ENCODE assay signal across 13 mouse cellular contexts in the genomic region with DNA sequence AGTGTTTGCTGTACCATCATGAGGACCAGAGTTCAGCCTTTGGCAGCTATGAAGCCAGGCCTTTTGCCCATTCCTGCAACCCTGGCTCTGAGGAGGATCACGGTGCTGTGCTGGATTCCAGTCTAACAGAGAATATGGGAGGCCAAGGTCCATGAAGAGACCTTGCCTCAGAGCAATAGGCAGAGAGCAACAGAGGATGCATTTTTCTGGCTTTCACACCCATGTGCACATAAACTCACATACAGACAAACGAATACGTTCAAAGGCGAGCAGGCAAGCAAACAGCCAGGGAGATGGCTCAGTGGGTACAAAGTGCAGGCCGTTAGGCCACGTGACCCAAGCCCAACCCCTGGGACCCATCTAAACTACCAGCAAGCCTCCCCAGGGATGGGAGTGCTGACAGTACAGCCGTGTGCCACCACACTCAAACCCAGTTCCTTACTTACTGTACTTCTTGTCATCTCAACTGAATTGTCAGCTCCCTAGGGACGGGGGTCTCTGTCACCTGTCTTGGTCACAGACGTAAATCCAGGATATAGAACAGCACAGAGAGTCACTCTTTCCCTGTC. TPM values are rescaled to one million over a fixed set of nuclear protein-coding genes. Genes with fewer than 3 reads are reported as not detected.
DNase-seq lines count a peak whose midpoint lies in the region; ATAC-seq and TF ChIP-seq lines count a peak whose summit lies in the region.
"Had no signal": no experiment of that assay in that cellular context is flagged by ENCODE, and none has a peak within 500 bp of the region (broad histone marks: within the 10 kb centered on the region; RNA-seq: fewer than 3 reads in every experiment).

No protein-coding gene starts in this region.

- TF ChIP-seq CTCF in MEL (IDR thresholded peaks at IDR 0.05 in 2 of 3, conservative IDR thresholded peaks at IDR 0.05 in 1 of 3; ENCODE audit: control insufficient read depth in 1 of 3, insufficient read depth in 1 of 3, low read depth in 2 of 3, low read length in 3 of 3, poor library complexity in 1 of 3, severe bottlenecking in 1 of 3) = no peak

- peak; percentile 46 to 68; a peak in 3 of 4 replicates for TF ChIP-seq POLR2A in MEL (IDR thresholded peaks at IDR 0.05; ENCODE audit: control insufficient read depth in 1 of 2, insufficient read depth in 1 of 2, low read depth in 1 of 2, low read length in 2 of 2, poor library complexity in 1 of 2)

- H3K79me2 ChIP-seq in MEL (ENCODE audit: control insufficient read depth, insufficient read depth, low read length, poor library complexity) = peaks cover 33% of the 10 kb centered on the region

- 64% methylated on average over 9 of the region's 9 CpGs for WGBS in intestine, embryonic 15.5 days

- no peaks in the 10 kb centered on the region for H3K9me3 ChIP-seq in MEL (replicated peaks; ENCODE audit: insufficient read depth, low read length)
- no peaks in the 10 kb centered on the region for H3K9me3 ChIP-seq in intestine, embryonic 15.5 days
- H3K9me3 ChIP-seq: heart, embryonic 13.5 days; neural tube, embryonic 13.5 days had no signal

- peak; percentile 70 for DNase-seq in MEL (ENCODE audit: low read depth, low spot score)
- peak; percentile 58 to 75 for DNase-seq in kidney, postnatal 25 days
- DNase-seq in thymus, postnatal 10 days (ENCODE audit: low spot score in 2 of 2) = no peak
- no peak for DNase-seq in natural killer cell, adult 2 months (ENCODE audit: low spot score in 2 of 2)
- DNase-seq in thymus, postnatal 4 days = no peak
- DNase-seq: lung, adult 18-20 months; thymus, adult 2 months had no signal

- H3K4me2 ChIP-seq in intestine, embryonic 15.5 days (replicated peaks) = no peak overlapping the region
- H3K4me2 ChIP-seq: heart, embryonic 13.5 days; neural tube, embryonic 13.5 days had no signal

- peaks cover 3 to 42% of the 10 kb centered on the region in 2 experiments; a peak in 3 of 4 replicates for H3K36me3 ChIP-seq in MEL (ENCODE audit: control insufficient read depth in 1 of 2, insufficient read depth in 2 of 2, low read length in 2 of 2)
- no peaks in the 10 kb centered on the region; the same call in none of the 2 replicates for H3K36me3 ChIP-seq in intestine, embryonic 15.5 days
- H3K36me3 ChIP-seq: heart, embryonic 13.5 days had no signal

- H3K27ac ChIP-seq in MEL (ENCODE audit: control insufficient read depth, low read depth, low read length) = peak overlapping the region; percentile 99
- peak overlapping the region; percentile 51 for H3K27ac ChIP-seq in intestine, embryonic 15.5 days
- H3K27ac ChIP-seq: heart, embryonic 13.5 days; hindbrain, postnatal 0 days; neural tube, embryonic 13.5 days had no signal

- ATAC-seq in intestine, embryonic 15.5 days = peak; percentile 79
- ATAC-seq in megakaryocyte-erythroid progenitor cell, adult 5-6 weeks (replicated peaks; ENCODE audit: low FRiP score, low TSS enrichment, poor library complexity, severe bottlenecking) = peak; percentile 19; the same call in 1 of the 2 replicates
- ATAC-seq: hindbrain, postnatal 0 days had no signal

- no peaks in the 10 kb centered on the region for H3K27me3 ChIP-seq in MEL (ENCODE audit: control insufficient read depth in 1 of 2, insufficient read depth in 2 of 2, low read length in 2 of 2)
- H3K27me3 ChIP-seq in intestine, embryonic 15.5 days (replicated peaks) = no peaks in the 10 kb centered on the region
- H3K27me3 ChIP-seq: neural tube, embryonic 13.5 days had no signal

- no peak for TF ChIP-seq RAD21 in MEL (IDR thresholded peaks at IDR 0.05; ENCODE audit: low read depth, low read length)

- peak overlapping the region; percentile 57 to 67 for H3K4me3 ChIP-seq in MEL (ENCODE audit: control insufficient read depth in 1 of 2, insufficient read depth in 1 of 2, low read depth in 2 of 2, low read length in 2 of 2)
- H3K4me3 ChIP-seq in intestine, embryonic 15.5 days (replicated peaks) = no peak overlapping the region
- H3K4me3 ChIP-seq: heart, embryonic 13.5 days; neural tube, embryonic 13.5 days had no signal

- no peak for TF ChIP-seq EP300 in MEL (IDR thresholded peaks at IDR 0.05; ENCODE audit: low read depth in 1 of 2, low read length in 2 of 2)

- H3K9ac ChIP-seq in MEL (ENCODE audit: control insufficient read depth, low read depth, low read length, poor library complexity, severe bottlenecking) = peak overlapping the region; percentile 84
- no peak overlapping the region for H3K9ac ChIP-seq in intestine, embryonic 15.5 days
- H3K9ac ChIP-seq: heart, embryonic 13.5 days; neural tube, embryonic 13.5 days had no signal

- H3K4me1 ChIP-seq in MEL (ENCODE audit: control insufficient read depth in 1 of 2, insufficient read depth in 2 of 2, low read length in 2 of 2) = peaks cover 24 to 56% of the 10 kb centered on the region in 2 experiments
- 0 out of 2 replicates have a peak, but pooled peaks cover 3% of the 10 kb centered on the region for H3K4me1 ChIP-seq in intestine, embryonic 15.5 days (replicated peaks)

TF ChIP-seq in MEL, 35 proteins besides CTCF, POLR2A, EP300 and RAD21 (continues in another document):
- TF ChIP-seq NELFE (IDR thresholded peaks at IDR 0.05; ENCODE audit: low read depth, low read length) (no peak; the same call in none of the 2 replicates), JUND (IDR thresholded peaks at IDR 0.05; ENCODE audit: low read depth, low read length) (0 out of 2 replicates have a peak, but pooled peaks have one; percentile 5), ETS1 (IDR thresholded peaks at IDR 0.05; ENCODE audit: low read depth, low read length) (no peak), ZMIZ1 (IDR thresholded peaks at IDR 0.05; ENCODE audit: low read depth, low read length) (peak; percentile 40; the same call in 1 of the 2 replicates), MAZ (IDR thresholded peaks at IDR 0.05; ENCODE audit: low read depth, low read length) (no peak; the same call in 1 of the 2 replicates), USF2 (IDR thresholded peaks at IDR 0.05; ENCODE audit: borderline replicate concordance in 1 of 2, insufficient read depth in 1 of 2, low read depth in 1 of 2, low read length in 2 of 2) (peak; percentile 38 to 88; a peak in 3 of 4 replicates), UBTF (IDR thresholded peaks at IDR 0.05; ENCODE audit: borderline replicate concordance, insufficient read depth, low read depth, low read length) (no peak), CHD2 (IDR thresholded peaks at IDR 0.05; ENCODE audit: low read length) (no peak), SMC3 (IDR thresholded peaks at IDR 0.05; ENCODE audit: low read depth, low read length) (no peak), KAT2A (conservative IDR thresholded peaks at IDR 0.05; ENCODE audit: low read depth, low read length) (no peak), POLR2AphosphoS5 (IDR thresholded peaks at IDR 0.05; ENCODE audit: borderline replicate concordance, low read depth, low read length) (no peak), HCFC1 (IDR thresholded peaks at IDR 0.05; ENCODE audit: low read depth, low read length) (0 out of 2 replicates have a peak, but pooled peaks have one; percentile 13), ZNF384 (IDR thresholded peaks at IDR 0.05; ENCODE audit: low read depth, low read length) (no peak), ELF1 (IDR thresholded peaks at IDR 0.05; ENCODE audit: low read depth, low read length) (no peak), TBP (IDR thresholded peaks at IDR 0.05; ENCODE audit: low read depth, low read length) (peak; percentile 44; the same call in 1 of the 2 replicates), E2F4 (IDR thresholded peaks at IDR 0.05; ENCODE audit: borderline replicate concordance, low read depth, low read length) (no peak), MXI1 (IDR thresholded peaks at IDR 0.05; ENCODE audit: low read depth, low read length) (peak; percentile 45), MYB (IDR thresholded peaks at IDR 0.05; ENCODE audit: low read depth, low read length) (peak; percentile 64), MAFK (IDR thresholded peaks at IDR 0.05; ENCODE audit: borderline replicate concordance, low read depth, low read length) (0 out of 2 replicates have a peak, but pooled peaks have one; percentile 23), POLR2AphosphoS2 (IDR thresholded peaks at IDR 0.05; ENCODE audit: low read length) (peak; percentile 59), MAX (IDR thresholded peaks at IDR 0.05; ENCODE audit: low read length) (peak; percentile 90), GATA1 (IDR thresholded peaks at IDR 0.05; ENCODE audit: low read depth, low read length) (no peak), TAL1 (IDR thresholded peaks at IDR 0.05; ENCODE audit: low read length) (no peak), TCF12 (IDR thresholded peaks at IDR 0.05; ENCODE audit: low read depth, low read length) (no peak), CHD1 (IDR thresholded peaks at IDR 0.05; ENCODE audit: low read depth, low read length) (peak; percentile 40; the same call in 1 of the 2 replicates), ZC3H11A (IDR thresholded peaks at IDR 0.05; ENCODE audit: low read depth, low read length) (no peak)

RNA-seq across cellular contexts. Expression of a gene that starts 34.7 kb away (rescaled TPM):
- total RNA-seq in MEL (2012; rRNA removed) = 8.4 and 10.2 TPM in 2 replicates
- polyA plus RNA-seq in MEL (2012; ENCODE audit: insufficient read depth in 1 of 2, insufficient read length in 2 of 2, low read depth in 1 of 2, low replicate concordance in 2 of 2, missing spikeins in 1 of 2) = 10 to 100 TPM in 1 of 2 experiments, not detected in 1; 17.3 TPM
- polyA plus RNA-seq in intestine, embryonic 15.5 days (2015; fragmentation: Nextera tagmentation; extraction: Ambion mirVana) = 6.7 and 6.8 TPM in 2 replicates
- 2.5 and 2.9 TPM in 2 replicates for total RNA-seq in megakaryocyte-erythroid progenitor cell, adult 5-6 weeks (2014; fragmentation: Nextera tagmentation)
- total RNA-seq in megakaryocyte-erythroid progenitor cell, adult 5-6 weeks (2017) = 0.19 and 14.6 TPM in 2 replicates

RNA-seq across cellular contexts. Expression of a gene that starts 49.3 kb away (rescaled TPM):
- total RNA-seq in MEL (2012; rRNA removed) = 3.8 and 3.9 TPM in 2 replicates
- 1 to 10 TPM in 1 of 2 experiments, not detected in 1; 7.1 TPM for polyA plus RNA-seq in MEL (2012; ENCODE audit: insufficient read depth in 1 of 2, insufficient read length in 2 of 2, low read depth in 1 of 2, low replicate concordance in 2 of 2, missing spikeins in 1 of 2)
- 44.3 and 50.7 TPM in 2 replicates for polyA plus RNA-seq in intestine, embryonic 15.5 days (2015; fragmentation: Nextera tagmentation; extraction: Ambion mirVana)
- total RNA-seq in megakaryocyte-erythroid progenitor cell, adult 5-6 weeks (2014; fragmentation: Nextera tagmentation) = not detected in 2 replicates
- not detected in 2 replicates for total RNA-seq in megakaryocyte-erythroid progenitor cell, adult 5-6 weeks (2017)
- total RNA-seq: common myeloid progenitor, adult 5-6 weeks had no signal

RNA-seq across cellular contexts. Expression of a gene that starts 56.7 kb away (rescaled TPM):
- 71.9 and 78.1 TPM in 2 replicates for total RNA-seq in MEL (2012; rRNA removed)
- 100 to 1,000 TPM in 1 of 2 experiments, not detected in 1; 131 TPM for polyA plus RNA-seq in MEL (2012; ENCODE audit: insufficient read depth in 1 of 2, insufficient read length in 2 of 2, low read depth in 1 of 2, low replicate concordance in 2 of 2, missing spikeins in 1 of 2)
- polyA plus RNA-seq in intestine, embryonic 15.5 days (2015; fragmentation: Nextera tagmentation; extraction: Ambion mirVana) = 633 and 716 TPM in 2 replicates
- total RNA-seq in megakaryocyte-erythroid progenitor cell, adult 5-6 weeks (2014; fragmentation: Nextera tagmentation) = 34.9 and 39.2 TPM in 2 replicates
- 28.1 and 35.4 TPM in 2 replicates for total RNA-seq in megakaryocyte-erythroid progenitor cell, adult 5-6 weeks (2017)

Comparison
In these comparisons a context has a peak if more than half of its experiments do, and no peak if none do; other contexts are left out.
1. DNase-seq: peak in MEL (single experiment) and kidney, postnatal 25 days (2 of 2); none in thymus, postnatal 10 days (0 of 2), natural killer cell, adult 2 months (0 of 2) and thymus, postnatal 4 days (single experiment).